Mouse (Mus musculus) olfactory bulb, adult 2 months (tissue): ENCODE data around the gene Msmb. TPM values are rescaled to one million over a fixed set of nuclear protein-coding genes. Genes with fewer than 3 reads are reported as not detected.

Experiments
- H3K27ac ChIP-seq: fragments of 200-500 bp; 2 replicates; pipeline ENCODE4 v1.5.1; 2012; ENCODE audit warnings: low read depth, low read length; ENCODE audit not compliant: insufficient read depth
- H3K4me1 ChIP-seq: fragments of 200-500 bp; 2 replicates; pipeline ENCODE4 v1.6.1; 2012; ENCODE audit warnings: low read length; ENCODE audit not compliant: control insufficient read depth, insufficient read depth
- H3K4me3 ChIP-seq: fragments of 200-500 bp; 2 replicates; pipeline ENCODE4 v1.5.1; 2012; ENCODE audit warnings: mild to moderate bottlenecking, low read depth, low read length, moderate library complexity; ENCODE audit not compliant: insufficient read depth
- CTCF ChIP-seq: fragments of 200-500 bp; IDR thresholded peaks from 2 replicates; pipeline ENCODE4 v1.5.1; 2012; ENCODE audit warnings: low read depth, mild to moderate bottlenecking, low read length, moderate library complexity; ENCODE audit not compliant: insufficient read depth
- POLR2A ChIP-seq: fragments of 200-500 bp; IDR thresholded peaks from 2 replicates; pipeline ENCODE4 v1.6.1; 2012; ENCODE audit warnings: mild to moderate bottlenecking, low read depth, low read length, moderate library complexity; ENCODE audit not compliant: insufficient read depth
- WGBS: fragments of 180-500 bp; shearing (Covaris S2); methylation state at CpG from one replicate; pipeline ENCODE4 v1.1.7; 2018; 5-methylcytosine and 5-hydroxymethylcytosine counted together
- polyA plus RNA-seq: library from polyadenylated mRNA; stranded (reverse); fragments of >200 nt; gene quantifications from 2 replicates; pipeline ENCODE4 v1.2.4, GENCODE M21; 2012; ENCODE audit warnings: low replicate concordance; ENCODE audit not compliant: missing spikeins, insufficient read depth, insufficient read length

The Msmb gene
- polyA plus RNA-seq, 1 experiment = not detected

DNA sequence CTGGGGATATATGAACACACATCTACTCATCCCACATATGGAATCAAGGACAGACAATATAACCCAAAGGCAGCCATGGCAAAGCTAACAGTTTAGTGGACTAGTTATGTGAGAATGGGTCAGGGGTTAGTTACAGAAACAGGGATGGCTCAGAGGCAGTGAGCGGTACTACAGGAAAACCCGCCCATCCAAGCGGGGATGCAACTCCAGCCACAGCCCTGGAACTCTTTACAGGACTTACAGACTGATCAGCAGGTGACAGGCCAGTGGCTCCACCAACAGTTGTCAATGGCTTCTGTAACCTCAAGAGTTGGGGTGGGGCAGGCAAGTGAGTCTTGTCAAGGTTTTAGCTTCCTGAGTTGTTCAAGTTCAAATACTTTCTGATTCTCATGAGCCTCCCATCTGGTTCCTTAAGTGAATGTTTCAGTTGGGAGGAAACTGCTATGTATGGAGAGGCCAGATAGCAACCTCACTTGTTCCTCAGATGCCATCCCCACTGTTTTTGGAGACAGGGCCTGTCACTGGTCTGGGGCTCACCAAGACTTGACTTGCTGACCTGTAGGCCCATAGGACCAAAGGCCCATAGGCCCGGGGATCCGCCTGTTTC, 1.4 kb upstream of the Msmb start:
- H3K4me3 ChIP-seq = no peak overlapping the region
- H3K27ac ChIP-seq = no peak overlapping the region
- H3K4me1 ChIP-seq = no peaks in the 10 kb centered on the region
- TF ChIP-seq POLR2A = no peak
- WGBS = 92% methylated on average over 5 of the region's 5 CpGs

DNA sequence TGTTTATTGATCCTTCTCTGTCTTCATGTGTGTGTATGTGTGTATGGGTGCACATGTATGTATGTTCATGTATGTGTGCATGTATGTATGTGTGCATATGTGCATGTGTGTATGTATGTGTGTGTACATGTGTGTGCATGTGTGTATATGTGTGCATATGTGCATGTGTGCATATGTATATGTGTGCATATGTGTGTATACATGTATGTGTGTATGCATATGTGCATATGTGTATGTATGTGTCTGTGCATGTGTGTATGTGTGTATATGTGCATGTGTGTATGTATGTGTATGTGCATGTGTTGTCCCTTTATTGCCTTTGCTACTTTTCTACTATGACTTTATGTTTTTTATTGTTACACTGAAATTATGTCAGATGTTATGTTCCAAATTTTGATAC, 2.9 kb downstream of the Msmb start:
- Histone ChIP-seq H3K4me1 (no peaks in the 10 kb centered on the region), H3K27ac (no peak overlapping the region), H3K4me3 (no peak overlapping the region)
- no peak for TF ChIP-seq POLR2A
- TF ChIP-seq CTCF = no peak

DNA sequence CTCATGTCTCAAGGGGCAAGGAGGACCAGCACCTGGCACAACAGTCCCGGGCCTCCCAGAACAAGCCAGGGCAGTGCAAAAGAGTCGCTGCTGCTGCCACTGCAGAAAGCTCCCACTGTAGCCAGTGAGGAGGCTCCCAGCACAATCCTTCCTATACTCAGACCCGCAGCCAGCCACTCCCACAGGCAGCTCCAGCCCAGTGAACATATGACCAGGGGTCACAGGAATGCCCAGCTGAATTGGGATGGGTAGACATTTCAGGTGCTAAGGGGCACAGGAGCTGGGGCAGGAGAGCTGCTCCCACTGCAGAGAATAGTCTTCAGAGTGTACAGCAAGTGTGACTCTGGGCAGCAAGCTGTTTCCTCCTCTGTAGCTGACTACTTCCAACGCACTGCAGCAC, 3.6 kb downstream of the Msmb start:
- Histone ChIP-seq H3K27ac (no peak overlapping the region), H3K4me1 (no peaks in the 10 kb centered on the region), H3K4me3 (no peak overlapping the region)
- TF ChIP-seq POLR2A (no peak), CTCF (no peak)
- WGBS = 70% methylated on average over 4 of the region's 4 CpGs

DNA sequence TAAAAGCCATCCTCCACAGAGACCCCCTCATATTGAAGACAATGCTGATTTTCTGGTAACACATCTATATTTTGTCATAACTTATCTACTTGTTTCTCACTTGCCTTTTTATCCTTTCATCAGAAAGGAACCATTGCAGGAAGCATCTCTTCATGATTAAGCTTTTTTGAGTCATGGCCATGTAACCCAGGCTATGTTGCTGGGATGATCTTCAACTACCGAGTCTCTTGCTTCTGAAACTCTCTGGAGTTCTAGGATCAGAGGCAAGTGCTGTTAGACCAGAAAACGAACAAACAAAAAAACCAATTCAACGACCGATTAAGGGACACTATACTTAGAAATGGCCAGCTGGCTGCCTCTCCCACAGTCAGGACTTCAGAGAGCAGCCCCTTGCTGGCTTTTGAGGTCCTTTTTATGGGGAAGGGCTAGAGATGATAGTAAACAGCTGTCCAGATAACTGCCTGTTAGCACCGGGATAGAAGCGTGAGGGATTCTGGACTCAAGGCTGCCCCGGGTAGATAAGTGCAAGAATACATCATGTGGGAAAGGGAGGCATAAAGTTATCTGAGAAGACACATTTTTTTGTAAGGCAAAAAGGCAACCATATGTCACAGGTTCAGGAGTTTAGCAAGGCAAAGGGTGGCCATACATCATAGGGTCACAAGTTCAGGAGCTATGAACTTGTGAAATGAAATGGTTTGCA, 4.1 kb downstream of the Msmb start:
- H3K27ac ChIP-seq = no peak overlapping the region
- no peak overlapping the region for H3K4me3 ChIP-seq
- WGBS = 80% methylated on average over 7 of the region's 7 CpGs
- no peak for TF ChIP-seq CTCF
- no peak for TF ChIP-seq POLR2A
- H3K4me1 ChIP-seq = no peaks in the 10 kb centered on the region

DNA sequence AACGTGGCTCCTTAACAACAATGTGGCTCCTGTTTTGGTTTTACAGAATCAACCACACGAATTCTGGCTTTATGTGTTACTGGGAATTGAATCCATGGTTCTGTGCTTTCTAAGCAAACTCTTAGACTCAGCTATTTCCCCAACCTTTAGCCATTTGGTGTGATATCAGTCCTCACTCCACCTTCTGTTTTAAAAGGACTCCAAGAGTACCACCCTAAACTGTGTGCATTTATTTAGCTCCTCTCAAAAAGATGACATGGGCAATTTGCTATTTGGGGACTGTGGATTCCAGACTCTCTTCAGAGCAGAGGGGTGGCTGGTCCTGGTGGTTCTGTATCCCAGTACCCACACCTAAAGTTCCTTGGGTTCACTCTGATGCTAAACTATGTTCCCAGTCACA, 4.8 kb downstream of the Msmb start:
- 68% methylated on average over 2 of the region's 2 CpGs for WGBS
- no peak overlapping the region for H3K27ac ChIP-seq
- no peak overlapping the region for H3K4me3 ChIP-seq
- H3K4me1 ChIP-seq = no peaks in the 10 kb centered on the region
- TF ChIP-seq CTCF = no peak
- TF ChIP-seq POLR2A = no peak

DNA sequence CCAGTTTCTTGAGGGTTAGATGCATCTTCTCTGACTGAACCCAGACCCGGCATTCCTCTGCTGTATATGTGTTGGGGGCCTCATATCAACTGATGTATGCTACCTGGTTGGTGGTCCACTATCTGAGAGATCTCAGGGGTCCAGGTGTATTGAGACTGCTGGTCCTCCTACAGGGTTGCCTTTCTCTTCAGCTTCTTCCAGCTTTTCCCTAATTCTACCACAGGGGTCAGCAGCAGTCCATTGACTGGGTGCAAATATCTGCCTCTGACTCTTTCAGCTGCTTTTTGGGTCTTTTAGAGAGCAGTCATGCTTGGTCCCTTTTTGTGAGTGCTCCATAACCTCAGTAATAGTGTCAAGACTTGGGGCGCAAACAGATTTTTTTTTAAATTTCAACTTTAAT, 9.0 kb downstream of the Msmb start:
- WGBS = 91% methylated on average over 2 of the region's 2 CpGs
- Histone ChIP-seq H3K4me3 (no peak overlapping the region), H3K27ac (no peak overlapping the region), H3K4me1 (no peaks in the 10 kb centered on the region)
- TF ChIP-seq POLR2A (no peak), CTCF (no peak)

DNA sequence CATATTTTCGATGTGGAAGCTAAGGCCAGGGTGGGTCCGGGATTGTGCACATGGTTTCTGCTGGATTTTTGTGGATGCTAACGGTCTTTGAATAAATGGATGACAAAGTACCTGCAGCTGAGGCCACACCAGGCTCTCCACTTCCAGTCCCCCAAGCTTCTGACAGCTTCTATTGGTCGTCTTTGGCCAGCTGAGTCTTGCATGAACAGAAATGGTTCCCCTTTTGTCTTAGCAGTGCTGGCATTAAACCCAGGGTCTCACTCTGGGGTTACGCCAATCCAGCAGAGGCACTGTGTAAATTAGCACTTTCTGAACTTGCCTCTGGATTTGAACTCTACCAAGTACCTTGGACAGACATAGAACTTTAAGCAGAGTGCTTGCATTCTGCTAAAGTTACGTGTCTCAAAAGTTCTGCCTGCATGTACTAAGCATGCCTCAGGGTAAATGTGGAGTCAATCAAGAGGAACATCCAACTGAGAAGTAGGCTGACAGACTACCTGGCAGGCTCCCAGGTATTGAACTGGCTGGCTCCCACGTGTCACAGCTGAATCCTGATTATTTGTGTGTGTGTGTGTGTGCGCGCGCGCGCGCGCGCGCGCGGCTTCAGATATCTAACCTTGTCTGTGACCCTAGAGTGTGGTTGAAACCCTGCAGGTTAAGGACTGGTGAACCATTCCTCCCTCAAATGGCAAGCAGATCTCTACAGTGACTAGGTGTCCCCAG, 10.6 kb downstream of the Msmb start:
- TF ChIP-seq CTCF (no peak), POLR2A (no peak)
- WGBS = 88% methylated on average over 18 of the region's 18 CpGs
- Histone ChIP-seq H3K27ac (no peak overlapping the region), H3K4me3 (no peak overlapping the region), H3K4me1 (no peaks in the 10 kb centered on the region)

DNA sequence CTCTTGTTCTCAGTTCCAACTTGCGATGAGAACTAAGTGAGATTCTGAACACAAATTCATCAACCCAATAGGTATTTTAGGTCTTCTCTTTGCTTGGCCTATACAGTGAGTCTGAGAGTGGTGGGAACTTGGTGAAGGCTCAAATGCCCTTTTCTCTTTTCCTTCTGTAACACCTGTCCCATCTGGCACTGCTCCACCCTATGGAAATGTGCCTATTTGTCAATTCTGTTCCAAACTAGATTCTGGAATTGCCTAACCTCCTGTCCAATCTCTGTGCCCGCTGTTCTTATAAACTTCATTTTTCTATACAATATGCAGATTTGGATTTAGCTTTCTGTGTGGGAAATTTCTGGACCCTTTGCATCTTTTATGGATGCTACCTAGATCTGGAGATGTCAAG, 11.3 kb downstream of the Msmb start:
- TF ChIP-seq CTCF (no peak), POLR2A (no peak)
- Histone ChIP-seq H3K27ac (no peak overlapping the region), H3K4me1 (no peaks in the 10 kb centered on the region), H3K4me3 (no peak overlapping the region)
- whole genome bisulfite sequencing = 92% methylated on average over 2 of the region's 2 CpGs

DNA sequence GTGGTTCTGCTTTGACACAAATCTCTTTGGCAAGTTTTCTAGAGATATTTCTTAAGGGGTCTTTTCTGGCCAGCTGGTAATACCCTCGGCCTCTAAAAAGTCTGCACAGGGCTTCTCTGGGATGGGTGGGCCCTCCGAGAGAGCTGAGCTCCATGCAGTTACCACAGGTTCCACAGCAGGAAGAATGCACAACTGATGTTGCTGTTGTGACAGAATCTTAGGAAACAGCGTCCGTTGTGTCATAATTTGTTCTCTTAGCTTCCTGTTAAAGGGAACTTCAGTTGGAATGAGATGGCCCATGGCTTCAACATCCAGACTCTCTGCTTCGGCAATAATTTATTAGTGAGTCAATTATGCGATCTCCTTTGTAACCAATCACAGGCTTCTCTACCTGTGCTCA, 12.9 kb downstream of the Msmb start:
- 89% methylated on average over 6 of the region's 6 CpGs for WGBS
- Histone ChIP-seq H3K4me1 (peaks cover 2% of the 10 kb centered on the region; the same call in 1 of the 2 replicates), H3K4me3 (no peak overlapping the region), H3K27ac (no peak overlapping the region)
- TF ChIP-seq POLR2A (no peak), CTCF (no peak)

DNA sequence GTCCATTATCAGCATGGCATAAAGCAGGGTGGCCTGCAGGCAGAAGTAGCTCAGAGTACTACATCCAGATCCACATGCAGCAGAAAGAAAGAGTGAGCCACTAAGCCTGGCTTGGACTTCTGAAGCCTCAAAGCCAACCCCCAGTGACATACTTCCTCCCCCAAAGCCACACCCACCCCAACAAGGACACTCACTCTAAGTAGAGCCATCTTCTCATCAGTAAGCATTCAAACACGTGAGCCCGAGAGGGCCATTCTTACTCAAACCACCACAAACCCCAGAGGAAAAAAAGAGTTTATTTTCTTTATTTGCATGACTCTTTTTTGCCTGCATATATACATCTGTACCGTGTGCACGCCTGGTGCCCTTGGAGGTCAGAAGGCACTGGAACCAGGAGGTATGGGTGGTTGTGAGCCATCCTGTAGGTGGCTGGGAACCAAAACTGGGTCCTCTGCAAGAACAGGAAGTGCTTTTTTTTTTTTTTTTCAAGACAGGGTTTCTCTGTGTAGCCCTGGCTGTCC, 17.4 kb downstream of the Msmb start:
- 31% methylated on average over 4 of the region's 4 CpGs for WGBS
- Histone ChIP-seq H3K27ac (0 out of 2 replicates have a peak overlapping the region, but pooled peaks have one; percentile 28), H3K4me3 (peak overlapping the region; percentile 89), H3K4me1 (peaks cover 6% of the 10 kb centered on the region)
- TF ChIP-seq POLR2A (no peak), CTCF (no peak)
